Mouse (Mus musculus): ENCODE data around the gene Gm5724. TPM values are rescaled to one million over a fixed set of nuclear protein-coding genes. Genes with fewer than 3 reads are reported as not detected.

Gm5724 gene
- total and polyA plus RNA-seq, 3 experiments = not detected

DNA sequence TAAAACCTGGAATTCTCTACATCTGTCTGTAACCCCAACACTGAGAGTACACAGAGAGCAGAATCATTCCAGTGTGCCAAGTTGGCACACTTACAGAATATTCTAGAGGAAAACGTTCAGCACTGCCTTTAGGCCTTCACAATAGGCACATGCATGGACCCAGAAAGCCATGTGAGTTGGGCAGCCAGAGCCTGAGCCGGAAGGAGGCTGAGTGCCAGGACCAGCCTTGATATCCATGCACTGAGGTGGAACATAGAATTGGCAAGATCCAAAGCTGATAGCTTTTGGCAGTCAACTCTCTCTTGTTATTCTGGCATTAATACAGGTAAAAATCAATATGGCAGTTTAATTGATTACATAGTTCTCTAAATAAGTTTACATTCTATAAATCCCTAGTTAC lies 866 bp upstream of the Gm5724 start:
- Histone ChIP-seq H3K9ac (ENCODE audit: insufficient read depth, low read depth) (no peak overlapping the region), H3K4me1 (ENCODE audit: control insufficient read depth in 1 of 2, insufficient read depth in 2 of 2) (no peaks in the 10 kb centered on the region), H3K4me2 (ENCODE audit: insufficient read depth, low read depth, poor library complexity, severe bottlenecking) (no peak overlapping the region), H3K79me2 (replicated peaks; ENCODE audit: control insufficient read depth, extremely low read depth, insufficient read depth, poor library complexity, severe bottlenecking) (no peaks in the 10 kb centered on the region), H3K27me3 (replicated peaks) (no peaks in the 10 kb centered on the region), H3K27ac (ENCODE audit: insufficient read depth, low read depth) (no peak overlapping the region), H3K36me3 (replicated peaks in 1 of 2; ENCODE audit: control insufficient read depth in 1 of 2, insufficient read depth in 1 of 2, low read length in 1 of 2) (no peaks in the 10 kb centered on the region), H3K4me3 (replicated peaks in 1 of 3; ENCODE audit: low read depth in 2 of 3, low read length in 2 of 3, poor library complexity in 1 of 3) (no peak overlapping the region), H3K9me3 (replicated peaks; ENCODE audit: low read length) (peaks cover 33% of the 10 kb centered on the region)
- DNase-seq (ENCODE audit: extremely low read depth) = no peak
- dilution Hi-C loops (cut with MboI; ENCODE audit: extremely low pct_ligation_motif_present, extremely low pct_unique_long_range_greater_than_20kb, low sequenced_read_pairs) = no loop called here
- in situ Hi-C loops (cut with MboI; ENCODE audit: low pct_ligation_motif_present, low pct_unique_long_range_greater_than_20kb, low sequenced_read_pairs) = no loop called here
- TF ChIP-seq BHLHE40 (IDR thresholded peaks at IDR 0.05; ENCODE audit: low read depth, low read length) (no peak), RCOR1 (conservative IDR thresholded peaks at IDR 0.05; ENCODE audit: low read depth, low read length) (no peak), NRF1 (IDR thresholded peaks at IDR 0.05; ENCODE audit: low read depth, low read length) (no peak), GABPA (IDR thresholded peaks at IDR 0.05; ENCODE audit: insufficient replicate concordance, low read depth, low read length) (no peak), NELFE (IDR thresholded peaks at IDR 0.05; ENCODE audit: low read depth, low read length) (no peak), CHD1 (IDR thresholded peaks at IDR 0.05; ENCODE audit: low read depth, low read length) (no peak), ELF1 (IDR thresholded peaks at IDR 0.05; ENCODE audit: low read depth, low read length) (no peak), TBP (conservative IDR thresholded peaks at IDR 0.05; ENCODE audit: low read depth, low read length) (no peak), KAT2A (IDR thresholded peaks at IDR 0.05; ENCODE audit: insufficient replicate concordance, low read length) (no peak), ZKSCAN1 (IDR thresholded peaks at IDR 0.05; ENCODE audit: borderline replicate concordance, low read depth, low read length) (no peak), ZMIZ1 (IDR thresholded peaks at IDR 0.05; ENCODE audit: low read depth, low read length) (no peak), MAX (IDR thresholded peaks at IDR 0.05; ENCODE audit: low read length) (no peak), USF1 (IDR thresholded peaks at IDR 0.05; ENCODE audit: low read depth, low read length) (no peak), MYC (IDR thresholded peaks at IDR 0.05; ENCODE audit: low read depth, low read length) (no peak), UBTF (IDR thresholded peaks at IDR 0.05; ENCODE audit: low read depth, low read length) (no peak), MAZ (IDR thresholded peaks at IDR 0.05; ENCODE audit: low read depth, low read length) (no peak), IRF4 (IDR thresholded peaks at IDR 0.05; ENCODE audit: low read depth, low read length) (no peak), JUND (conservative IDR thresholded peaks at IDR 0.05; ENCODE audit: low read depth, low read length) (no peak), PAX5 (IDR thresholded peaks at IDR 0.05; ENCODE audit: low read length) (no peak)

DNA sequence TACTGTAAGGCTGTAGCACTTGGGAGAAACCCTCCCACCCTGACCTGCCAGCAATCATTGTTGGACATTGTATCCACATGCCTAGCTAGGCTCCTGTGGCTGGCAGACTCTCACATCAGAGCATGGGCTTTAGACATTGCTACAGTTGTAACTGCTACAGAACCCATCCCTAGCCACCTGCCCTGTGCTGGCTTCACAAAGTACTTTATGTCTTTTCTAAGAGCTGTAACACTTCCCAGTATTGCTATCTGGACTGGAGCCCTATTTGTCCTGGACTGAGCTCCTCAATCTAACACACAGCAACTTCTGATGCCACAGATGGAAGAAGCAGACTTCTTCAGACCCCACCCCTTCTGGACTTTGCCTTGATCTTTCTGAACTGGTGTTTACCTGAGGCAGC lies 82.4 kb downstream of the Gm5724 start:
- Histone ChIP-seq H3K9me3 (replicated peaks; ENCODE audit: low read length) (peaks cover 9% of the 10 kb centered on the region), H3K27ac (ENCODE audit: insufficient read depth, low read depth) (no peak overlapping the region), H3K4me1 (ENCODE audit: control insufficient read depth in 1 of 2, insufficient read depth in 2 of 2) (no peaks in the 10 kb centered on the region), H3K36me3 (replicated peaks in 1 of 2; ENCODE audit: control insufficient read depth in 1 of 2, insufficient read depth in 1 of 2, low read length in 1 of 2) (no peaks in the 10 kb centered on the region), H3K4me2 (ENCODE audit: insufficient read depth, low read depth, poor library complexity, severe bottlenecking) (no peak overlapping the region), H3K79me2 (replicated peaks; ENCODE audit: control insufficient read depth, extremely low read depth, insufficient read depth, poor library complexity, severe bottlenecking) (no peaks in the 10 kb centered on the region), H3K9ac (ENCODE audit: insufficient read depth, low read depth) (no peak overlapping the region), H3K4me3 (replicated peaks in 1 of 3; ENCODE audit: low read depth in 2 of 3, low read length in 2 of 3, poor library complexity in 1 of 3) (no peak overlapping the region), H3K27me3 (replicated peaks) (no peaks in the 10 kb centered on the region)
- TF ChIP-seq IRF4 (IDR thresholded peaks at IDR 0.05; ENCODE audit: low read depth, low read length) (no peak), CHD2 (IDR thresholded peaks at IDR 0.05; ENCODE audit: low read length) (no peak), RAD21 (IDR thresholded peaks at IDR 0.05; ENCODE audit: low read depth, low read length) (no peak), MYC (IDR thresholded peaks at IDR 0.05; ENCODE audit: low read depth, low read length) (no peak), BHLHE40 (IDR thresholded peaks at IDR 0.05; ENCODE audit: low read depth, low read length) (no peak), TCF12 (IDR thresholded peaks at IDR 0.05; ENCODE audit: low read depth, low read length) (no peak), JUN (IDR thresholded peaks at IDR 0.05; ENCODE audit: insufficient read depth, low read depth, low read length) (no peak), SMC3 (IDR thresholded peaks at IDR 0.05; ENCODE audit: low read depth, low read length) (no peak), ZKSCAN1 (IDR thresholded peaks at IDR 0.05; ENCODE audit: borderline replicate concordance, low read depth, low read length) (no peak), ZC3H11A (IDR thresholded peaks at IDR 0.05; ENCODE audit: low read depth, low read length) (no peak), E2F4 (IDR thresholded peaks at IDR 0.05; ENCODE audit: insufficient replicate concordance, low read depth, low read length) (no peak), MAX (IDR thresholded peaks at IDR 0.05; ENCODE audit: low read length) (no peak), RCOR1 (conservative IDR thresholded peaks at IDR 0.05; ENCODE audit: low read depth, low read length) (no peak), POLR2A (IDR thresholded peaks at IDR 0.05; ENCODE audit: low read depth, low read length) (no peak), KAT2A (IDR thresholded peaks at IDR 0.05; ENCODE audit: insufficient replicate concordance, low read length) (no peak), ZMIZ1 (IDR thresholded peaks at IDR 0.05; ENCODE audit: low read depth, low read length) (no peak)
- DNase-seq (ENCODE audit: extremely low read depth) = no peak
- in situ Hi-C loops (cut with MboI; ENCODE audit: low pct_ligation_motif_present, low pct_unique_long_range_greater_than_20kb, low sequenced_read_pairs) (no loop called here), dilution Hi-C loops (cut with MboI; ENCODE audit: extremely low pct_ligation_motif_present, extremely low pct_unique_long_range_greater_than_20kb, low sequenced_read_pairs) (no loop called here)

Measured in CH12.LX (cell line).